Mouse (Mus musculus) megakaryocyte, embryonic 14.5 days (primary cell): ENCODE measurements at regions not wholly inside any gene's neighbourhood (a gene's known extent, or its start where the extent isn't known, plus 50 kb on each side); places are given as distances from the start of the nearest gene placed in this dataset.

Experiments
- FLI1 ChIP-seq: IDR thresholded peaks from 2 replicates; pipeline ENCODE4 v1.6.1; 2012; ENCODE audit warnings: low read length, inconsistent platforms, mixed read lengths
- GATA1 ChIP-seq: IDR thresholded peaks from 3 replicates; pipeline ENCODE4 v1.6.1; 2012; ENCODE audit warnings: mixed read lengths, low read length, inconsistent platforms, borderline replicate concordance

GRCm38 (mm10) chr11:45311934-45312333 is 539.9 kb upstream of the Clint1 start:
- TF ChIP-seq GATA1, result no peak
- no peak for TF ChIP-seq FLI1
